Mouse (Mus musculus) liver, adult 2 months (tissue): ENCODE data around the gene Atn1.

ENCODE experiments used
- CTCF ChIP-seq: fragments of 200-500 bp; IDR thresholded peaks from 2 replicates; pipeline ENCODE4 v1.5.1; 2011; ENCODE audit warnings: low read depth, low read length, control low read depth
- POLR2A ChIP-seq: fragments of 200-500 bp; IDR thresholded peaks from 2 replicates; pipeline ENCODE4 v1.6.1; 2011; ENCODE audit warnings: low read length, control low read depth; ENCODE audit not compliant: insufficient read depth; ENCODE audit errors: extremely low read depth

DNA sequence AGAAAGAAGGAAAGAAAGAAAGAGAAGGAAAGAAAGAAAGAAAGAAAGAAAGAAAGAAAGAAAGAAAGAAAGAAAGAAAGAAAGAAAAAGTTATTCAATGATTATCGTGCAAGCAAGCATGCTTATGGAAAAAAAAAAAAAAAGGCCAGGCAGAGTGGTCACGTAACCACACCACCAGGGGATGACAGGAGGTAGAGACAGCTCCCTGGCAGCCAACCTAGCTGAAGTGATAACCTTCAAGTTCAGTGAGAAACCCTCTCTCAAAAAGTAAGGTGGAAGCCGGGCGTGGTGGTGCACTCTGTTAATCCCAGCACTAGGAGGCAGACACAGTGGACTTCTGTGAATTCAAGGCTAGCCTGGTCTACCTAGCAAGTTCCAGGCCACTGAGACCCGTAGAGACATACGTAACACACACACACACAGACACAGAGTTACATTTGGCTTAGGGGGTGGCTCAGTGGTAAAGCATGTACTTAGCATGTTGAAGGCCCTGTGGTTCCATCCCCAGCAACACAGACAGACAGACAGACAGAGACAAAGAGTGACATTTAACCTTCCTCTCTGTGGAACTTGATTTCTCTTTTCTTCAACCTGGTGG is 33.3 kb downstream of the Atn1 start:
- TF ChIP-seq POLR2A (no peak), CTCF (no peak)
